Mouse (Mus musculus) right cerebral cortex, adult 18-20 months (tissue): ENCODE data around the gene Gm4305.
A peak's percentile ranks its signal among the peaks of the same experiment; 100 is the strongest.
"Not testable (repeated sequence)": the region's sequence is repeated elsewhere in the genome, so short reads cannot be mapped to it uniquely, and the experiment has no call there.

Source experiments
- DNase-seq: peaks from one replicate; pipeline ENCODE4 v3.0.0; 2022; ENCODE audit warnings: mixed read lengths

The Gm4305 gene

DNA sequence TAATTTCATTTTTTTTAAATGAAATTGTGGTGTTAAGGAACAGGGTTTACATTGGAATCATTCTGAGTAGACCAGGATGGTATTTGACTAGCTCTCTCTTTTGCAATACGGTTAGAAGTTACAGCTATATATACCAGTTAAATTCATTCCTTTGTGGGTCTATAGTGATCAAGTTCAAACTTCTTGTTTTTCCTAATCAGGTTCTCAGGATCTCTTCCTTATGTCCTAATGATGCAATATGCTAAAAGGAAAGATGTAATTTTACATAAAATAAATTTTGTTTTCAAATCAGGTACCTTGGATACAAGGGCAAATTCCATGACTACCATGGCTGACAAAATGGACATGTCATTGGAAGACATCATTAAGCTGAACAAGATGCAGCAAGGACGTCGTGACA is at the start of gene Gm4305:
Gene Gm4305, plus strand, starts transcription at position 301 of the 400 bp plus-strand sequence.
- DNase-seq = not testable (repeated sequence)

DNA sequence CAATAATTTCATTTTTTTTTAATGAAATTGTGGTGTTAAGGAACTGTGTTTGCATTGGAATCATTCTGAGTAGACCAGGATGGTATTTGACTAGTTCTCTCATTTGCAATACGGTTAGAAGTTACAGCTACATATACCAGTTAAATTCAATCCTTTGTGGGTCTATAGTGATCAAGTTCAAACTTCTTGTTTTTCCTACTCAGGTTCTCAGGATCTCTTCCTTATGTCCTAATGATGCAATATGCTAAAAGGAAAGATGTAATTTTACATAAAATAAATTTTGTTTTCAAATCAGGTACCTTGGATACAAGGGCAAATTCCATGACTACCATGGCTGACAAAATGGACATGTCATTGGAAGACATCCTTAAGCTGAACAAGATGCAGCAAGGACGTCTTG is 15.5 kb upstream of the Gm4305 start, which contains the start of gene Gm4301:
Gene Gm4301, plus strand, starts transcription at position 301 of the 400 bp plus-strand sequence.
- DNase-seq = not testable (repeated sequence)

DNA sequence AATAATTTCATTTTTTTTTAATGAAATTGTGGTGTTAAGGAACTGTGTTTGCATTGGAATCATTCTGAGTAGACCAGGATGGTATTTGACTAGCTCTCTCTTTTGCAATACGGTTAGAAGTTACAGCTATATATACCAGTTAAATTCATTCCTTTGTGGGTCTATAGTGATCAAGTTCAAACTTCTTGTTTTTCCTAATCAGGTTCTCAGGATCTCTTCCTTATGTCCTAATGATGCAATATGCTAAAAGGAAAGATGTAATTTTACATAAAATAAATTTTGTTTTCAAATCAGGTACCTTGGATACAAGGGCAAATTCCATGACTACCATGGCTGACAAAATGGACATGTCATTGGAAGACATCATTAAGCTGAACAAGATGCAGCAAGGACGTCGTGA is 10.4 kb upstream of the Gm4305 start, which contains the start of gene Gm4302:
Gene Gm4302, plus strand, starts transcription at position 301 of the 400 bp plus-strand sequence.
- not testable (repeated sequence) for DNase-seq

DNA sequence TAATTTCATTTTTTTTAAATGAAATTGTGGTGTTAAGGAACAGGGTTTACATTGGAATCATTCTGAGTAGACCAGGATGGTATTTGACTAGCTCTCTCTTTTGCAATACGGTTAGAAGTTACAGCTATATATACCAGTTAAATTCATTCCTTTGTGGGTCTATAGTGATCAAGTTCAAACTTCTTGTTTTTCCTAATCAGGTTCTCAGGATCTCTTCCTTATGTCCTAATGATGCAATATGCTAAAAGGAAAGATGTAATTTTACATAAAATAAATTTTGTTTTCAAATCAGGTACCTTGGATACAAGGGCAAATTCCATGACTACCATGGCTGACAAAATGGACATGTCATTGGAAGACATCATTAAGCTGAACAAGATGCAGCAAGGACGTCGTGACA is 5.2 kb upstream of the Gm4305 start, which contains the start of gene Gm4303:
Gene Gm4303, plus strand, starts transcription at position 301 of the 400 bp plus-strand sequence.
- DNase-seq = not testable (repeated sequence)

DNA sequence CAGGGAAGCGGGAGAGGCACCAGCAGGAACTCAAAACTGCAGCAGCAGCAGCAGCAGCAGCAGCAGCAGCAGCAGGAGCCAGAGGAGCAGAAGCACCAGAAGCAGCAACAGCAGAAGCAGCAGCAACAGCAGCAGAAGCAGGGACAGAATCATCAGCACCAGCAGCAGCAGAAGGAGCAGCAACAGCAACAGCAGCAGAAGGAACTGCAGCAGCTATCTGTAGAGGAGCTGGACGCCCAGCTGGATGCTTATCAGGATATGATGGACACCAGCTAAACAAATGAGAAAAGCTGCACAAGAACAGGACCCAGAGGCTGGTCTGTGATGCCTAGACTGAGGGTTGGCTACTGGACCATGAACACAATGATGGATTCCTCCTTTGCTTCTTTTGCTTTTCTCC is 5.9 kb downstream of the Gm4305 start:
- DNase-seq = peak; percentile 1

DNA sequence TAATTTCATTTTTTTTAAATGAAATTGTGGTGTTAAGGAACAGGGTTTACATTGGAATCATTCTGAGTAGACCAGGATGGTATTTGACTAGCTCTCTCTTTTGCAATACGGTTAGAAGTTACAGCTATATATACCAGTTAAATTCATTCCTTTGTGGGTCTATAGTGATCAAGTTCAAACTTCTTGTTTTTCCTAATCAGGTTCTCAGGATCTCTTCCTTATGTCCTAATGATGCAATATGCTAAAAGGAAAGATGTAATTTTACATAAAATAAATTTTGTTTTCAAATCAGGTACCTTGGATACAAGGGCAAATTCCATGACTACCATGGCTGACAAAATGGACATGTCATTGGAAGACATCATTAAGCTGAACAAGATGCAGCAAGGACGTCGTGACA is 10.1 kb downstream of the Gm4305 start, which contains the start of gene Gm4307:
Gene Gm4307, plus strand, starts transcription at position 301 of the 400 bp plus-strand sequence.
- DNase-seq = not testable (repeated sequence)

DNA sequence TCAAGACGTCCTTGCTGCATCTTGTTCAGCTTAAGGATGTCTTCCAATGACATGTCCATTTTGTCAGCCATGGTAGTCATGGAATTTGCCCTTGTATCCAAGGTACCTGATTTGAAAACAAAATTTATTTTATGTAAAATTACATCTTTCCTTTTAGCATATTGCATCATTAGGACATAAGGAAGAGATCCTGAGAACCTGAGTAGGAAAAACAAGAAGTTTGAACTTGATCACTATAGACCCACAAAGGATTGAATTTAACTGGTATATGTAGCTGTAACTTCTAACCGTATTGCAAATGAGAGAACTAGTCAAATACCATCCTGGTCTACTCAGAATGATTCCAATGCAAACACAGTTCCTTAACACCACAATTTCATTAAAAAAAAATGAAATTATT is 31.6 kb downstream of the Gm4305 start, which contains the start of gene Gm4312:
Gene Gm4312, minus strand, starts transcription at position 101 of the 400 bp plus-strand sequence.
- DNase-seq = not testable (repeated sequence)
